In the genomic region with DNA sequence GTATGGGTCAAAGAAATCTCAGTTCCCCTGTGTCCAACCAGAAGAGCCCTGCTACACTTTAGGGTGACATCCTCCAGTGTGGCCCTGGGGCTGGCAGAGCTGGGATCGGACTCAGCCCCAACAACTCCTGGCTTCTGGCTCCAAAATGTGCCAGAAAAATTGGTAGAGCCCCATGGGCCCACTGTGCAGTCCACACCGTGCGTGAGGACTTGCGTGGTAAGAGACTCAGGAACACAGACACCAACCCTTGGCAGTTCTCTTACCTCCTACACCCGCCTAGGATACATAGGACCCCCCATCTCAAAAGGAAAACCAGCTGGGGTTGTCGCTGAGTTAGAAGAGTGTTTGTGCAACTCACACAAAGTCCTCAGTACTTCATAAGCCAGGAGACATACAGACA, we compare ENCODE assay signal across 12 mouse cellular contexts. TPM values are rescaled to one million over a fixed set of nuclear protein-coding genes. Genes with fewer than 3 reads are reported as not detected.
A peak's percentile ranks its signal among the peaks of the same experiment; 100 is the strongest.
DNase-seq lines count a peak whose midpoint lies in the region; ATAC-seq lines count a peak whose summit lies in the region.
"Had no signal": no experiment of that assay in that cellular context is flagged by ENCODE, and none has a peak within 500 bp of the region (broad histone marks: within the 10 kb centered on the region; RNA-seq: fewer than 3 reads in every experiment).

No protein-coding gene starts in this region.

- DNase-seq in hindbrain, embryonic 11.5 days (ENCODE audit: low spot score): no peak
- DNase-seq in embryonic facial prominence, embryonic 10.5 days (ENCODE audit: low spot score): no peak
- no peak for DNase-seq in cerebellum, postnatal 10 days
- DNase-seq in lung, postnatal 36 days: no peak
- no peak for DNase-seq in cerebellum, postnatal 25 days
- DNase-seq: cerebellum, adult 18-20 months; gastrocnemius, postnatal 14 days; kidney, postnatal 10 days had no signal

- H3K9me3 ChIP-seq in hindbrain, embryonic 12.5 days (replicated peaks): no peaks in the 10 kb centered on the region
- H3K9me3 ChIP-seq in hindbrain, embryonic 11.5 days (ENCODE audit: control insufficient read depth, low read length): no peaks in the 10 kb centered on the region
- no peaks in the 10 kb centered on the region for H3K9me3 ChIP-seq in embryonic facial prominence, embryonic 10.5 days
- no peaks in the 10 kb centered on the region for H3K9me3 ChIP-seq in neural tube, embryonic 12.5 days

- 0 out of 2 replicates have a peak overlapping the region, but pooled peaks have one; percentile 79 for H3K27ac ChIP-seq in hindbrain, embryonic 12.5 days
- no peak overlapping the region for H3K27ac ChIP-seq in hindbrain, embryonic 11.5 days (ENCODE audit: low read depth, low read length)
- H3K27ac ChIP-seq in embryonic facial prominence, embryonic 10.5 days (replicated peaks): peak overlapping the region; percentile 80
- H3K27ac ChIP-seq in neural tube, embryonic 12.5 days: no peak overlapping the region

- peaks cover 18% of the 10 kb centered on the region; the same call in 1 of the 2 replicates for H3K27me3 ChIP-seq in hindbrain, embryonic 12.5 days
- H3K27me3 ChIP-seq in hindbrain, embryonic 11.5 days (ENCODE audit: control insufficient read depth, insufficient read depth, low read length): no peaks in the 10 kb centered on the region; the same call in 1 of the 2 replicates
- H3K27me3 ChIP-seq in embryonic facial prominence, embryonic 10.5 days (replicated peaks; ENCODE audit: low read depth, poor library complexity, severe bottlenecking): peaks cover 20% of the 10 kb centered on the region; the same call in 1 of the 2 replicates
- H3K27me3 ChIP-seq in neural tube, embryonic 12.5 days (replicated peaks): peaks cover 10% of the 10 kb centered on the region

- no peak for ATAC-seq in hindbrain, embryonic 12.5 days (ENCODE audit: low FRiP score)
- ATAC-seq in hindbrain, embryonic 11.5 days (ENCODE audit: low FRiP score): no peak
- ATAC-seq in erythroid progenitor cell, adult 5-6 weeks (replicated peaks; ENCODE audit: low FRiP score, poor library complexity, severe bottlenecking): peak; percentile 15; the same call in 1 of the 2 replicates
- no peak for ATAC-seq in neural tube, embryonic 12.5 days (ENCODE audit: low FRiP score, low read depth)

- H3K4me1 ChIP-seq in hindbrain, embryonic 12.5 days: peaks cover 35% of the 10 kb centered on the region
- H3K4me1 ChIP-seq in hindbrain, embryonic 11.5 days (replicated peaks; ENCODE audit: control insufficient read depth, insufficient read depth, low read length): peaks cover 14% of the 10 kb centered on the region
- peaks cover 67% of the 10 kb centered on the region for H3K4me1 ChIP-seq in embryonic facial prominence, embryonic 10.5 days
- H3K4me1 ChIP-seq in neural tube, embryonic 12.5 days: peaks cover 37% of the 10 kb centered on the region

- WGBS in hindbrain, embryonic 12.5 days: 90% methylated on average over 6 of the region's 6 CpGs
- WGBS in hindbrain, embryonic 11.5 days: 93% methylated on average over 6 of the region's 6 CpGs
- 93% methylated on average over 6 of the region's 6 CpGs for WGBS in embryonic facial prominence, embryonic 10.5 days
- 90% methylated on average over 6 of the region's 6 CpGs for WGBS in neural tube, embryonic 12.5 days

- H3K9ac ChIP-seq in hindbrain, embryonic 12.5 days: no peak overlapping the region
- no peak overlapping the region for H3K9ac ChIP-seq in hindbrain, embryonic 11.5 days (ENCODE audit: low read depth, low read length)
- H3K9ac ChIP-seq in neural tube, embryonic 12.5 days: no peak overlapping the region

- H3K4me3 ChIP-seq in hindbrain, embryonic 12.5 days: no peak overlapping the region
- no peak overlapping the region for H3K4me3 ChIP-seq in hindbrain, embryonic 11.5 days (ENCODE audit: low read depth, low read length)
- no peak overlapping the region for H3K4me3 ChIP-seq in embryonic facial prominence, embryonic 10.5 days
- H3K4me3 ChIP-seq in neural tube, embryonic 12.5 days: no peak overlapping the region

- H3K4me2 ChIP-seq in hindbrain, embryonic 12.5 days (replicated peaks): no peak overlapping the region
- no peak overlapping the region for H3K4me2 ChIP-seq in hindbrain, embryonic 11.5 days (replicated peaks; ENCODE audit: low read depth, low read length)
- H3K4me2 ChIP-seq in neural tube, embryonic 12.5 days (replicated peaks): peak overlapping the region; percentile 42; the same call in 1 of the 2 replicates
- H3K4me2 ChIP-seq: liver, embryonic 11.5 days had no signal

- H3K36me3 ChIP-seq in hindbrain, embryonic 12.5 days: no peaks in the 10 kb centered on the region
- H3K36me3 ChIP-seq in hindbrain, embryonic 11.5 days (ENCODE audit: control insufficient read depth, insufficient read depth, low read length): no peaks in the 10 kb centered on the region
- H3K36me3 ChIP-seq in embryonic facial prominence, embryonic 10.5 days (replicated peaks): no peaks in the 10 kb centered on the region
- H3K36me3 ChIP-seq in neural tube, embryonic 12.5 days: no peaks in the 10 kb centered on the region

RNA-seq across cellular contexts. Expression of a gene that starts 29.0 kb away (rescaled TPM):
- polyA plus RNA-seq in hindbrain, embryonic 12.5 days (2016; fragmentation: Nextera tagmentation; extraction: Ambion mirVana): 10.4 and 11.8 TPM in 2 replicates
- 3.4 and 5.6 TPM in 2 replicates for polyA plus RNA-seq in hindbrain, embryonic 11.5 days (2014; fragmentation: Nextera tagmentation; extraction: Ambion mirVana)
- polyA plus RNA-seq in embryonic facial prominence, embryonic 10.5 days (2016; fragmentation: Nextera tagmentation; extraction: Ambion mirVana): 13.6 and 16.7 TPM in 2 replicates
- total RNA-seq in erythroid progenitor cell, adult 5-6 weeks (2015; ENCODE audit: low replicate concordance): 0.36 and 1.3 TPM in 2 replicates
- 1.2 TPM in 1 of 2 replicates, not detected in the other for total RNA-seq in erythroid progenitor cell, adult 5-6 weeks (2017; ENCODE audit: low replicate concordance)
- 9.2 and 10.1 TPM in 2 replicates for polyA plus RNA-seq in neural tube, embryonic 12.5 days (2016; fragmentation: Nextera tagmentation; extraction: Ambion mirVana)

RNA-seq across cellular contexts. Expression of a gene that starts 45.2 kb away (rescaled TPM):
- 41.8 and 46.7 TPM in 2 replicates for polyA plus RNA-seq in hindbrain, embryonic 12.5 days (2016; fragmentation: Nextera tagmentation; extraction: Ambion mirVana)
- 38.6 and 39.1 TPM in 2 replicates for polyA plus RNA-seq in hindbrain, embryonic 11.5 days (2014; fragmentation: Nextera tagmentation; extraction: Ambion mirVana)
- polyA plus RNA-seq in embryonic facial prominence, embryonic 10.5 days (2016; fragmentation: Nextera tagmentation; extraction: Ambion mirVana): 43.5 and 44.6 TPM in 2 replicates
- total RNA-seq in erythroid progenitor cell, adult 5-6 weeks (2015; ENCODE audit: low replicate concordance): 10.1 and 13.3 TPM in 2 replicates
- 5.1 and 22.5 TPM in 2 replicates for total RNA-seq in erythroid progenitor cell, adult 5-6 weeks (2017; ENCODE audit: low replicate concordance)
- 50.2 and 50.3 TPM in 2 replicates for polyA plus RNA-seq in neural tube, embryonic 12.5 days (2016; fragmentation: Nextera tagmentation; extraction: Ambion mirVana)

Comparison
In these comparisons a context has a peak if more than half of its experiments do, and no peak if none do; other contexts are left out.
1. H3K27ac ChIP-seq: peak in hindbrain, embryonic 12.5 days (single experiment) and embryonic facial prominence, embryonic 10.5 days (single experiment); none in hindbrain, embryonic 11.5 days (single experiment) and neural tube, embryonic 12.5 days (single experiment).